ENCODE assay signal across 9 mouse cellular contexts in genomic region chr2:166008558-166009392, GRCm38 (mm10). TPM values are rescaled to one million over a fixed set of nuclear protein-coding genes. Genes with fewer than 3 reads are reported as not detected.
DNase-seq lines count a peak whose midpoint lies in the region; ATAC-seq and TF ChIP-seq lines count a peak whose summit lies in the region.
"Had no signal": no experiment of that assay in that cellular context is flagged by ENCODE, and none has a peak within 500 bp of the region (broad histone marks: within the 10 kb centered on the region; RNA-seq: fewer than 3 reads in every experiment).

No protein-coding gene starts in this region.

- in situ Hi-C loops in ES-E14 (cut with MboI; ENCODE audit: low sequenced_read_pairs in 2 of 2, unreplicated experiment in 2 of 2): loop anchor here in 1 of 2 experiments (25.0 kb wide), 1 partner anchor 96 kb away; no protein-coding TSS in a partner anchor

- no peak overlapping the region for H3K4me3 ChIP-seq in kidney, adult 2 months (ENCODE audit: insufficient read depth, low read depth, low read length)
- no peak overlapping the region for H3K4me3 ChIP-seq in ES-E14 (ENCODE audit: insufficient read depth in 1 of 2, low read depth in 1 of 2, low read length in 2 of 2, poor library complexity in 1 of 2, severe bottlenecking in 1 of 2)
- H3K4me3 ChIP-seq in embryonic facial prominence, embryonic 14.5 days (ENCODE audit: low read depth, low read length): no peak overlapping the region
- no peak overlapping the region for H3K4me3 ChIP-seq in midbrain, embryonic 11.5 days (ENCODE audit: low read depth, low read length)
- H3K4me3 ChIP-seq: liver, embryonic 15.5 days had no signal

- DNase-seq in kidney, adult 2 months: no peak
- DNase-seq in kidney, postnatal 10 days: no peak
- DNase-seq in ES-E14 (ENCODE audit: low read depth, low spot score): peak; percentile 76
- DNase-seq in embryonic facial prominence, embryonic 14.5 days (ENCODE audit: low spot score): no peak
- DNase-seq in midbrain, embryonic 11.5 days (ENCODE audit: low spot score, missing footprints): no peak
- no peak for DNase-seq in testis, postnatal 10 days (ENCODE audit: low spot score)
- DNase-seq in left cerebral cortex, adult 18-20 months (ENCODE audit: low spot score in 2 of 2): no peak
- no peak for DNase-seq in layer of hippocampus, adult 9-11 months

- no peaks in the 10 kb centered on the region; the same call in 1 of the 2 replicates for H3K36me3 ChIP-seq in kidney, adult 2 months (ENCODE audit: control insufficient read depth, insufficient read depth, low read length)
- peaks cover 3% of the 10 kb centered on the region; the same call in 1 of the 2 replicates for H3K36me3 ChIP-seq in ES-E14 (ENCODE audit: control insufficient read depth, insufficient read depth, low read length, poor library complexity, severe bottlenecking)
- no peaks in the 10 kb centered on the region for H3K36me3 ChIP-seq in embryonic facial prominence, embryonic 14.5 days (ENCODE audit: control insufficient read depth, insufficient read depth, low read length)
- H3K36me3 ChIP-seq in midbrain, embryonic 11.5 days (ENCODE audit: control insufficient read depth, insufficient read depth, low read length): no peaks in the 10 kb centered on the region
- H3K36me3 ChIP-seq: liver, embryonic 15.5 days had no signal

- no peaks in the 10 kb centered on the region for H3K27me3 ChIP-seq in kidney, adult 2 months (replicated peaks; ENCODE audit: control insufficient read depth, insufficient read depth, low read length)
- H3K27me3 ChIP-seq in embryonic facial prominence, embryonic 14.5 days (replicated peaks; ENCODE audit: control insufficient read depth, insufficient read depth, low read length): no peaks in the 10 kb centered on the region
- no peaks in the 10 kb centered on the region for H3K27me3 ChIP-seq in midbrain, embryonic 11.5 days (ENCODE audit: control insufficient read depth, insufficient read depth, low read length)

- TF ChIP-seq CTCF in kidney, adult 2 months (conservative IDR thresholded peaks at IDR 0.05; ENCODE audit: insufficient read depth, insufficient read length, low read depth, low read length): no peak

- H3K9me3 ChIP-seq in ES-E14 (ENCODE audit: control insufficient read depth, insufficient read depth, low read depth, low read length): no peaks in the 10 kb centered on the region
- H3K9me3 ChIP-seq in embryonic facial prominence, embryonic 14.5 days (ENCODE audit: control insufficient read depth, low read length): no peaks in the 10 kb centered on the region
- H3K9me3 ChIP-seq in midbrain, embryonic 11.5 days (ENCODE audit: control insufficient read depth, low read length): no peaks in the 10 kb centered on the region
- H3K9me3 ChIP-seq: liver, embryonic 15.5 days had no signal

- no peak for TF ChIP-seq POLR2A in kidney, adult 2 months (IDR thresholded peaks at IDR 0.05; ENCODE audit: low read depth, low read length)

- H3K27ac ChIP-seq in kidney, adult 2 months (ENCODE audit: insufficient read depth, low read depth, low read length): peak overlapping the region; percentile 1; the same call in 1 of the 2 replicates
- H3K27ac ChIP-seq in ES-E14 (ENCODE audit: insufficient read depth, low read depth, low read length, poor library complexity, severe bottlenecking): peak overlapping the region; percentile 80; the same call in 1 of the 2 replicates
- 0 out of 2 replicates have a peak overlapping the region, but pooled peaks have one; percentile 8 for H3K27ac ChIP-seq in embryonic facial prominence, embryonic 14.5 days (replicated peaks; ENCODE audit: low read depth, low read length)
- H3K27ac ChIP-seq in midbrain, embryonic 11.5 days (ENCODE audit: low read depth, low read length): no peak overlapping the region; the same call in 1 of the 2 replicates
- H3K27ac ChIP-seq: liver, embryonic 15.5 days had no signal

- H3K4me1 ChIP-seq in kidney, adult 2 months (ENCODE audit: control insufficient read depth, insufficient read depth, low read length): peaks cover 49% of the 10 kb centered on the region
- peaks cover 14 to 18% of the 10 kb centered on the region in 2 experiments for H3K4me1 ChIP-seq in ES-E14 (ENCODE audit: control insufficient read depth in 2 of 2, insufficient read depth in 2 of 2, low read length in 2 of 2, poor library complexity in 1 of 2)
- H3K4me1 ChIP-seq in embryonic facial prominence, embryonic 14.5 days (ENCODE audit: control insufficient read depth, insufficient read depth, low read length): peaks cover 22% of the 10 kb centered on the region
- H3K4me1 ChIP-seq in midbrain, embryonic 11.5 days (ENCODE audit: control insufficient read depth, insufficient read depth, low read length): peaks cover 16% of the 10 kb centered on the region

- no peak overlapping the region for H3K9ac ChIP-seq in ES-E14 (ENCODE audit: insufficient read depth, low read depth, low read length, poor library complexity, severe bottlenecking)
- 0 out of 2 replicates have a peak overlapping the region, but pooled peaks have one; percentile 34 for H3K9ac ChIP-seq in embryonic facial prominence, embryonic 14.5 days (ENCODE audit: low read depth, low read length)
- H3K9ac ChIP-seq in midbrain, embryonic 11.5 days (ENCODE audit: low read length): no peak overlapping the region
- H3K9ac ChIP-seq: liver, embryonic 15.5 days had no signal

- WGBS in kidney, adult 2 months: 48% methylated on average over 8 of the region's 8 CpGs
- WGBS in embryonic facial prominence, embryonic 14.5 days: 47% methylated on average over 8 of the region's 8 CpGs
- 38% methylated on average over 8 of the region's 8 CpGs for WGBS in midbrain, embryonic 11.5 days

- H3K4me2 ChIP-seq in embryonic facial prominence, embryonic 14.5 days (ENCODE audit: low read depth, low read length): no peak overlapping the region
- no peak overlapping the region for H3K4me2 ChIP-seq in midbrain, embryonic 11.5 days
- H3K4me2 ChIP-seq: liver, embryonic 15.5 days had no signal

- ATAC-seq in embryonic facial prominence, embryonic 14.5 days (ENCODE audit: low read depth): no peak
- ATAC-seq in midbrain, embryonic 11.5 days (ENCODE audit: low FRiP score): 0 out of 2 replicates have a peak, but pooled peaks have one; percentile 30

TF ChIP-seq in ES-E14, 5 proteins besides CTCF, POLR2A, EP300 and RAD21:
- no peak for TF ChIP-seq ZC3H11A (IDR thresholded peaks at IDR 0.05; ENCODE audit: borderline replicate concordance, low read depth, low read length)
- 0 out of 2 replicates have a peak, but pooled peaks have one; percentile 35 for TF ChIP-seq HCFC1 (IDR thresholded peaks at IDR 0.05; ENCODE audit: borderline replicate concordance, insufficient read depth, low read length)
- TF ChIP-seq CHD2 (IDR thresholded peaks at IDR 0.05; ENCODE audit: low read depth, low read length): peak; percentile 14; the same call in 1 of the 2 replicates

RNA-seq across cellular contexts. Expression of gene Ncoa3, which starts 16.3 kb away (rescaled TPM):
- 36.3 and 42.0 TPM in 2 replicates for polyA plus RNA-seq in kidney, adult 2 months (2012; rRNA removed)
- total RNA-seq in ES-E14 (2012; rRNA removed): 73.6 and 83.4 TPM in 2 replicates
- polyA plus RNA-seq in embryonic facial prominence, embryonic 14.5 days (2014; fragmentation: Nextera tagmentation; extraction: Ambion mirVana): 15.4 and 15.6 TPM in 2 replicates
- 16.1 and 17.4 TPM in 2 replicates for polyA plus RNA-seq in midbrain, embryonic 11.5 days (2014; fragmentation: Nextera tagmentation; extraction: Ambion mirVana)
- 10 to 100 TPM; 35.8 to 38.7 TPM for total RNA-seq in left cerebral cortex, adult 18-20 months (2021)
